Mouse (Mus musculus) limb, embryonic 14.5 days (tissue): ENCODE results near the gene Ubr2. TPM values are rescaled to one million over a fixed set of nuclear protein-coding genes. Genes with fewer than 3 reads are reported as not detected.
A peak's percentile ranks its signal among the peaks of the same experiment; 100 is the strongest.

Experiments used
- ATAC-seq: fragments of 200-750 bp; cut with Nextera tagmentation; 2 replicates; pipeline ENCODE4 v1.8.0; 2017; ENCODE audit warnings: low read depth, moderate number of reproducible peaks, moderate TSS enrichment; ENCODE audit not compliant: low FRiP score
- DNase-seq: peaks from one replicate; pipeline ENCODE4 v3.0.0-alpha.2; 2015; ENCODE audit warnings: low spot score
- H3K27ac ChIP-seq: fragments of 300-500 bp; sonication (generic); replicated peaks from 2 replicates; pipeline ENCODE4 v1.5.1; 2014; ENCODE audit warnings: low read depth, mild to moderate bottlenecking, low read length, moderate library complexity, mixed read lengths
- H3K27me3 ChIP-seq: fragments of 300-500 bp; sonication (generic); 2 replicates; pipeline ENCODE4 v1.6.1; 2014; ENCODE audit warnings: low read length, mixed read lengths; ENCODE audit not compliant: control insufficient read depth, insufficient read depth
- H3K36me3 ChIP-seq: fragments of 300-500 bp; sonication (generic); 2 replicates; pipeline ENCODE4 v1.6.1; 2014; ENCODE audit warnings: mild to moderate bottlenecking, low read length, moderate library complexity, mixed read lengths; ENCODE audit not compliant: control insufficient read depth, insufficient read depth
- H3K4me1 ChIP-seq: fragments of 300-500 bp; sonication (generic); 2 replicates; pipeline ENCODE4 v1.6.1; 2014; ENCODE audit warnings: antibody characterized with exemption, low read length, mixed read lengths; ENCODE audit not compliant: control insufficient read depth, insufficient read depth
- H3K4me2 ChIP-seq: fragments of 300-500 bp; sonication (generic); replicated peaks from 2 replicates; pipeline ENCODE4 v1.6.1; 2014; ENCODE audit warnings: low read depth, mild to moderate bottlenecking, low read length, moderate library complexity; ENCODE audit not compliant: severe bottlenecking
- H3K4me3 ChIP-seq: fragments of 300-500 bp; sonication (generic); replicated peaks from 2 replicates; pipeline ENCODE4 v1.5.1; 2014; ENCODE audit warnings: low read length
- H3K9ac ChIP-seq: fragments of 300-500 bp; sonication (generic); 2 replicates; pipeline ENCODE4 v1.6.1; 2014; ENCODE audit warnings: mild to moderate bottlenecking, low read depth, low read length, moderate library complexity; ENCODE audit not compliant: severe bottlenecking
- H3K9me3 ChIP-seq: fragments of 300-500 bp; sonication (generic); 2 replicates; pipeline ENCODE4 v1.6.1; 2016; ENCODE audit warnings: low read length; ENCODE audit not compliant: control insufficient read depth
- POLR2A ChIP-seq: fragments of 200-500 bp; IDR thresholded peaks from 2 replicates; pipeline ENCODE4 v1.8.0; 2012; ENCODE audit warnings: inconsistent platforms, mild to moderate bottlenecking, moderate library complexity, borderline replicate concordance; ENCODE audit not compliant: insufficient read depth, insufficient read length; ENCODE audit errors: extremely low read depth
- WGBS: fragments of 180-500 bp; shearing (Covaris S2); extraction: QIAGEN DNeasy Blood & Tissue Kit; methylation state at CpG from one replicate; pipeline ENCODE4 v1.1.7; 2014; 5-methylcytosine and 5-hydroxymethylcytosine counted together
- polyA plus RNA-seq, 2 experiments: library from polyadenylated mRNA; depleted of rRNA in 1 of 2; stranded (reverse) in 1 of 2; unstranded in 1 of 2; fragments of >200 nt; fragmentation: Nextera tagmentation in 1 of 2; extraction: Ambion mirVana in 1 of 2; gene quantifications; 2 replicates each; pipeline versions ENCODE4 v1.2.1 to v1.2.3; 2012 to 2014

The Ubr2 gene
- polyA plus RNA-seq, 2 experiments = 23.3 to 35.7 TPM

GRCm38 (mm10) chr17:46903876-46904490, 106.4 kb downstream of the Ubr2 start:
- no peaks in the 10 kb centered on the region for H3K27me3 ChIP-seq
- no peak for TF ChIP-seq POLR2A
- H3K9me3 ChIP-seq = no peaks in the 10 kb centered on the region
- H3K4me3 ChIP-seq = no peak overlapping the region
- H3K4me2 ChIP-seq = no peak overlapping the region
- H3K4me1 ChIP-seq = no peaks in the 10 kb centered on the region
- no peak overlapping the region for H3K9ac ChIP-seq
- DNase-seq (peak; percentile 59), ATAC-seq (peak; percentile 82)
- no peak overlapping the region for H3K27ac ChIP-seq
- no peaks in the 10 kb centered on the region for H3K36me3 ChIP-seq
- WGBS = 19% methylated on average over 19 of the region's 19 CpGs

GRCm38 (mm10) chr17:46900941-46901340, 109.4 kb downstream of the Ubr2 start:
- no peaks in the 10 kb centered on the region for H3K36me3 ChIP-seq
- no peaks in the 10 kb centered on the region for H3K9me3 ChIP-seq
- no peaks in the 10 kb centered on the region for H3K4me1 ChIP-seq
- 46% methylated on average over 2 of the region's 2 CpGs for WGBS
- ATAC-seq = no peak
- no peak overlapping the region for H3K27ac ChIP-seq
- TF ChIP-seq POLR2A = no peak
- H3K4me2 ChIP-seq = no peak overlapping the region
- H3K4me3 ChIP-seq = no peak overlapping the region
- no peak for DNase-seq
- no peaks in the 10 kb centered on the region for H3K27me3 ChIP-seq
- no peak overlapping the region for H3K9ac ChIP-seq

GRCm38 (mm10) chr17:46897221-46897950, 113.0 kb downstream of the Ubr2 start:
- Histone ChIP-seq H3K4me2 (no peak overlapping the region), H3K36me3 (no peaks in the 10 kb centered on the region; the same call in 1 of the 2 replicates), H3K27me3 (no peaks in the 10 kb centered on the region), H3K9ac (no peak overlapping the region), H3K4me3 (no peak overlapping the region), H3K27ac (no peak overlapping the region), H3K9me3 (no peaks in the 10 kb centered on the region), H3K4me1 (peaks cover 8% of the 10 kb centered on the region)
- no peak for TF ChIP-seq POLR2A
- 24% methylated on average over 13 of the region's 13 CpGs for WGBS
- DNase-seq = no peak
- ATAC-seq = no peak

GRCm38 (mm10) chr17:46895426-46895825, 114.9 kb downstream of the Ubr2 start:
- WGBS = 86% methylated on average over 9 of the region's 9 CpGs

GRCm38 (mm10) chr17:46890843-46891594, 119.3 kb downstream of the Ubr2 start:
- H3K4me3 ChIP-seq = peak overlapping the region; percentile 91
- TF ChIP-seq POLR2A = no peak
- no peaks in the 10 kb centered on the region for H3K9me3 ChIP-seq
- peaks cover 22% of the 10 kb centered on the region for H3K4me1 ChIP-seq
- no peaks in the 10 kb centered on the region; the same call in 1 of the 2 replicates for H3K36me3 ChIP-seq
- peak overlapping the region; percentile 82 for H3K27ac ChIP-seq
- H3K4me2 ChIP-seq = peak overlapping the region; percentile 85
- 2% methylated on average over 52 of the region's 64 CpGs for WGBS
- ATAC-seq (peak; percentile 5; the same call in 1 of the 2 replicates), DNase-seq (no peak)
- H3K9ac ChIP-seq = peak overlapping the region; percentile 84
- H3K27me3 ChIP-seq = no peaks in the 10 kb centered on the region

More at GRCm38 (mm10) chr17:46895426-46895825, 114.9 kb downstream of the Ubr2 start:
- Histone ChIP-seq H3K27me3 (no peaks in the 10 kb centered on the region), H3K4me3 (no peak overlapping the region), H3K36me3 (no peaks in the 10 kb centered on the region; the same call in 1 of the 2 replicates), H3K4me1 (peaks cover 17% of the 10 kb centered on the region), H3K4me2 (no peak overlapping the region), H3K27ac (no peak overlapping the region), H3K9me3 (no peaks in the 10 kb centered on the region), H3K9ac (no peak overlapping the region)
- no peak for TF ChIP-seq POLR2A
- ATAC-seq (no peak), DNase-seq (no peak)
